Mouse (Mus musculus) embryo, embryonic 10 days (tissue): ENCODE measurements around the gene Ulk3.

Experiments
- DNase-seq: peaks from one replicate; pipeline ENCODE4 v3.0.0-alpha.2; 2015; ENCODE audit warnings: low spot score

Gene Ulk3

DNA sequence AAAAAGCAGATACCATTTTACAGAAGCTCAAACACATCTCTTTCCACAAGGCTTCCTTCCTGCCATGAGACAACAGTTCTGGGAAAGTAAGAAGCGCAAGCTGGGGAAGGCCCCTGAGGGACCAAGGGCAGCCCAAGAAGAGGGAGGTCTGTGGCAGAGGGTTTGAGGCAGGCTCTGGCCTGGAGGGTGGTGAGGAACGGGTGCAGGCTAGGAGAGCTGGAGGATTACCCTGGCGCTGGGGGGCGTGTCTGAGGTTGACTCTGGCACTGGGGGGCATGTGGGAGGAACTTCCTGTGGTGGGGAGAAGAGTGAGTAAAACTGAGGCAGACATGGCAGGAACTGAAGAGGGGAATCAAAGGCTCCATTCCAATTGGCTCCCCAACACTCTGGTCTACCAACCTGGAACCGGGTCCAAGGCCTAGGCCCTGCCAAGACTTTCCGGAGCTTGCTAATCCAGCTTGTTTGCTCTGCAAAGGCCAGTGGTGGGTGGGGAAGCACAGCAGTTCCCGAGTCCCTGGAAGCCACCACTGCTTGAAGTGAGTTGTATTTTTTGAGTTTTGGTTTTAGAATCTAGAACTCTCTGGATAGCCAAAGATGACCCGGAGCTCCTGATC is 28.4 kb downstream of the Ulk3 start:
- DNase-seq = no peak

DNA sequence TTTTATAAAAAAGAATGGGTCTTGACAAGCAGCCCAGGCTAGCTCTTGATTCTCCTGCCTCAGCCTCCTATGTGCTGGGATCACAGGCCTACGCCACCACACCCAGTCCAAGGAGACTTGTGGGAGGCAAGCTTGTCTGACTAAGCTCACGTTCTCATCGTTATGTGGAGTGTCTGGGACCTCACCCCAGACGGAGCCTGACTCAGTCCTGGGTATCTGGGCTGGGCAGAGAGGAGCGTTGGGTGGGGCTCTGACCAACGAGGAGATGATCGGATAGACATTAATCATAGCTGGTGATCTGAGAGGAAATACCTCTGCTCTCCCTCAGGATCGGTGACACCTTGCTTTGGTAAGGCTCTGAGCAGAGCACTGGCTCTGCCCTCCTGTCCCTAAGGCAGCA is 29.6 kb downstream of the Ulk3 start:
- DNase-seq = no peak

DNA sequence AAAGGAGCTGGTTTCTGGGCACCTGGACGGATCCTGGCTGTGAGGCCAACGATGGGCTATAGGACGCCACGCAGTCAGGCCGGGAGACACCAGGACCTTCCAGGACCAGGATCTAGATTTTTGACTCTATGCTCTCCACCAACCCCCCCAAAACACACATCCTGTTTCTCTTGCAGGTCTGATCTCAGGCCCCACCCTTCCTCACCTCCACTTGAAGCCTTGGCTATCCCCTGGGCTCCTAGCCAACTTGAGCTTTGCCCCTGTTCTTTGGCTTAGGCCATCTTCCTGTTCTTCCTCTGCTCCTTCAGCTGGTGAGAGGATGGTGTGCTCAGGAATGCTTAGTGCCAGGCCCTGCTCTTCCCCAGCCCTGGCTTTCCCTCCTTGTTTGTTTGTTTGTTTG is 31.4 kb downstream of the Ulk3 start, which contains the start of gene Lman1l:
Lman1l (minus strand) TSS at position 101 of the 400 bp plus-strand sequence.
- DNase-seq = no peak

DNA sequence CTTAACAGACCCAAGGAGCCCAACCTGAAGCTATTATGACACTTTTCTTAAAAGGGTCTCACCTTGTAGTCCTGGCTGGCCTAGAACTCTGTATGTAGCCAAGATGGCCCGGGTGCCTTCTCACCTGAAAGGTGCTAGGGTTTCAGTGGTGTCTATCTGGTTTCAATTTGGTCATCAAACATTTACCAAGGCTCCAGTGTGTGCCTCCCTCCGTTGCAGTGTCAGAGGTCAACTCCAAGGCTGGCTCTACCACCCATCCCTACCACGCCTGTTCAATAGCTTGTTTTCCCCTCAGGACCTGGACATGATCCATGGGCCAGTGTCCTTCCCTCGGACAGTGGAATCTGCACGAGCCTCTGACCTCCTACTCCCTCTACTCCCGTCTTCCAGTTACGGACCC is 35.0 kb downstream of the Ulk3 start:
- no peak for DNase-seq

DNA sequence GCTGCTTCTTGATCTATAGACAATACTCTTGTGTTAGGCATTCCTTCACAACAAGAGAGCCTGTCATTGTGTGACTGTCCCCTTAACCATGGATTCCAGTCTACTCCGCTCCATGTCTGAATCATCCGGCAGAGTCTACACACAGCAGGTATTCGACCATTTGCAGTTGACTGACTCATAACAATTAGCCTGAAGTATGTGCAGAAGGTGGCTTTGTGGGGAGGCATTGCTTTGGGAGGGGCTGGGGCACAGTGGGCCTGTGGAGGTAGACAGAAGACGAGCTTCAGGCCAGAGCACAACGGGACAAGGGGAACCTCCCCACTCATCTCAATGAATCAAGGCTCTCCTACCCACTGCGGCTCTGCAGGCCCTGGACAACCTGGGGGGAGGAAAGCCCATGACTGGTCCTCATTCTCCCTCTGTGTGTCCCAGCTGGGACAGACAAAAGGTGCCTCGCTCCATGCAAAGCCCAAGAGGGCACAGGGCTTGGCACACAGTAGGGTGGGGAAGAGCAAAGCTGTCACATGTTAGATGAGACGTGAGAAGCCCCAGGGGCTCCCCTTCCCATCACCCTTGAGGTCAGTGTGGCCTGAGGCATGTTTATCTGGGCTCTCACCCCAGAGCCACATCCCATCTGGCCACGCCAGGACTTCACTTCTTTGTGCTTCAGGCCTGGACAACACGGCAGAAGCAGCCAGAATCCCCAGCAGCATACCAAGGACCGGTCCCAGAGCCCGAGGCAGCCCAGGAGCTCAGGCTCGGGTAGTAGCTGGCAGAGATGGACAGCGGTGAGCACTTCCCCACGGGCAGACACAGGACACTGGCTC is 36.6 kb downstream of the Ulk3 start:
- DNase-seq = no peak

DNA sequence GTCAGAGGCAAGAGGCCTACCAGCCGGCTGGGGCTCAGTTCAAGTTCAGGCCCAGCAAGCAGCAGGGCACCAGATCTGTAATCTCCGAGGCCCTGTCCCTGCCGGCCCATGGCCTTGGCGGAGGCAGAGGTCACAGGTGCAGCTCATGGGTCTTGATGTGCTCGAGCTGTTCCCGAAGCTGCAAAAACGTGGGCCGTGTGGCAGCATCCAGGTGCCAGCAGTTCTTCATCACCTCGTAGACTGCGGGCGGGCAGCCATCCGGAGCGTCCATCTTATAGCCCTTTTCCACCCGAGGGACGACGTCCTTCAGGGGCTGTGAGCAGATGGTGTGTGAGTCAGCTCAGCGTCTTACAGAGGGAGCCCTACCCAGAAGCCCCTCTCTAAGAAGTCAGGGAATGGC is 37.9 kb downstream of the Ulk3 start:
- no peak for DNase-seq

DNA sequence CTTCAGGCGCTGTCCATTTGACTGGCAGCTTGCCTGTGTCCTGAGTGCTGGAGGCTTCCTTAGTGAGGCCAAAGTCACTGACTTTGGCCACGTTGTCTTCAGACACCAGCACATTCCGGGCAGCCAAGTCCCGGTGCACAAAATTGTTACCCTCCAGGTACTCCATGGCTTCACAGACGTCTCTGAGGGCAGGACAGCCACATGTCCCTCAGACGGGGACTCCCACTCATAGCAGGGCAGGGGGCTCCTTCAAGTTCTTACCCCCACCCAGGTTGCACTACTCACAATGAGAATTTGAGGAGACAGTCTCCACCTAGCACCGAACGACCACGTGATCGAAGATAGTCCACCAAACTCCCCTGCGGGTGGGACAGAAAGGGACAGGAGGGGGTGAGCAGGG is 38.6 kb downstream of the Ulk3 start:
- DNase-seq = no peak

DNA sequence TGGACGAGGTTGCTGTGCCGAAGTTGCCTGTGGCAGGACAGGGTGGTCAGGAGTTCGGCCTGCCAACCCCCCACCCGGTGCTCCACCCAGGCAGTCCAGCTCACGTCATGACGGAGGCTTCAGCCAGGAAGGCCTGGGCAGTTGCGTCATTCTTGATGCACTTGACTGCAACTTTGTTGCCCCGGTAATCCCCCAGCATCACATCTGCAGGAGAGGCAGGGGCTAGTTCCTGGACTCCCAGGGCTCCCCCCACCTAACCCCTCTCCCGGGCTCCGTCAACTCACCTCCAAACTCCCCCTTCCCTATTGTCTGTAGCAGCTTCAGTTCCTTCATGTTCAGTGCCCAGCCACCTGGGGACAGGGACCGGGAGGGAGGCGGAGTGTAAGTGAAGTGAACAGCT is 39.5 kb downstream of the Ulk3 start:
- no peak for DNase-seq

DNA sequence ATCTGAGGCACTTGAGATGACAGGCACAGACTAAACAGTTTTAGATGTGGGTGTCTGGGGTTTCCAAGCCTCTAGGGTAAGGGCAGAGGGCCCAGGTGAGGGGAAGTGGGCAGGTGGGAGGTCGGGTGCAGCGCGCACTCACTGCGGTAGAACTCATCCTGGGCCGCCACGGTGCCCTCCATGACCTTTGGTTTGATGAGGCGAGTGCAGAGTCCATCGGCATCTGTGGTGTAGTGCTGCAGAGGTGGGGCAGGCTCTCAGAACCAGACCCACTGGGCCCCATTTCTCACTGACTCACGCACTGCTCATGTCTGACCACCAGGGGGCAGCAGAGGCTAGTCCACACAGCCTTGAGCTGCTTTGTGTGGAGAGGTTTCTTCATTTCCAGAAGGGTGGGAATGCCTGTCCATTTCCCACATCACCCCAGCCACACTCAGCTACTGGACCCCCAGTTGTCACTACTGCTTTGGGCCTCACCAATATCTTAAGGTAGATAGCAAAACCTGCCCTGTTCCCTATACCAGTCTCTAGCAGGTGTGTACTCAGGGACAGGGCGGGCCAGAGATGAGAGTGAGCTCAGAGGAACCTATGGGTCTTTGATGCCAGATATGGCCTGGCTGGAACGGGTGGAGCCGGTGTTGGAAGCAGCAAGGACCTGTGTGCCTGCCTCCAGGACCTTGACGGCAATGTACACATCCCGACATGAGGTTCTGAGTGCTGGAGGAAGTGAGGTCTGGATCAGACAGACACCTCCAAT is 40.0 kb downstream of the Ulk3 start:
- DNase-seq = peak; percentile 76

DNA sequence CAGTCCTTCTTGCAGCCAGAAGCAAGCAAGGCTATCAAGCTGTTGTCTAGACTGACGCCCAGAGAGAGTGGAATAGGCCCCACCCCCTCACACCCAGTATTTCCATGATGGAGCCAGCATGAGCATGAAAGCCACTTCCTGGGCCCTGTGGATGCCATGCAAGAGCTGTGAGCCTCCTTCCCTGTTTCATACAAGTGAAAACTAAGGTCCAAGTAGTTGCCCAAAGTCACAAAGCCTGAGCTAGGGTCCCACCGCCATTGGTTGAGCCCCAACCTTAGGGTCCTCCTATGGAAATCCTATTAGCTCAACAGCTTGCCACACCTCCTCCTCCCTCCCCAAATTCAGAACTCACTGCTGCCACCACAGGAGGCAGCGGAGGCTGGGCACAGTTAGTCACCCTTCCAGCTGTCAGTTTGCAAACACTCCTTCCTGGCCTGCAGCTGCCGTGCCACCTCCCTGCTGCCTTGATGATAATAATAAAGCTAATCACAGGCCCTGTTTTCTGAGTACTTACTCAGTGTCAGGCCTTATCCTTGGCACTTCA is 44.3 kb downstream of the Ulk3 start:
- no peak for DNase-seq

DNA sequence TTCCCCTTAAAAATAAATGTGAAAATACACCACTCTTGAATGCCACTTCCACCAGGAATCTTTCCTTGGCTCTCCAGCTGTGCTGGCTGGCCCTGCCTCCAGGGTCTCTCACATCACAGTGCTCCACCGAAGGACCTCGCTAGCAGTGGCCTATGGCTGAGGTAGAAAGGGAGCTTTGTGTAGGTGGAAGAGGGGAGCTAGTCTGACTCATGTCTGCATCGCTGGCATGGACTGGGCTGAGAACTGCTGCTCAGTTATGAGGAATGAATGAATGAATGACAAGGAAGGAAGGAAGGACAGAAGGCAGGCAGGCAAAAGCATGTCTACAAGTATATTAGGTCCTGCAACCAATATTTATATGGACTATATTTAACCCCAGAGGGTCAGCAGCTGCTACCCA is 48.0 kb downstream of the Ulk3 start:
- no peak for DNase-seq

DNA sequence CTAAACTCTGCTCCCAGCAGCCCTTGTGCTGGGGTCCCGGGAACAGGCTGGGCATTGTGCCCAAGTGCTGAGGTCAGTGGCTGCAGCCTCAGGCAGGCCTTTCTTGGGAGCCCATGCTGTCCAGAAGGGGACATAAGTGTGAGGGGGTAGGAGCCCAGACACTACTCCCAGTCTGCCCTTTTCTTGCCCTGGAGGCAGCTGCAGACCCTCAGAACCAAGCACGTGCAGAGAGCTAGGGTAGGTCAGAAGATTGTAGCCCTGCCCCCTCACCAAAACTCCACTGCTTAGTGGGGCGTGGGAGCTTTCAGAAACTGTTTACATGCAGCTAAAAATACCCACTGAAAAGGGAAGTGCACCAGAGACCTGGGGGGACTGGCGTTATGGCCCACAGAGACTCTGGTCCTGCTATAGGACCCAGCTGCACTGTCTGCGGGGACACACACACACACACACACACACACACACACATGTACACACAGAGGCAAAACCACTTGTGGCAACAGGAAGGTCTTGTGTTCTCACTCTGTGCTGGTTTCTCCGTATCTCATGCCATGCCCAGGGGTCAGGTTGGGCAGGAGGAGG is 48.6 kb downstream of the Ulk3 start:
- DNase-seq = no peak

DNA sequence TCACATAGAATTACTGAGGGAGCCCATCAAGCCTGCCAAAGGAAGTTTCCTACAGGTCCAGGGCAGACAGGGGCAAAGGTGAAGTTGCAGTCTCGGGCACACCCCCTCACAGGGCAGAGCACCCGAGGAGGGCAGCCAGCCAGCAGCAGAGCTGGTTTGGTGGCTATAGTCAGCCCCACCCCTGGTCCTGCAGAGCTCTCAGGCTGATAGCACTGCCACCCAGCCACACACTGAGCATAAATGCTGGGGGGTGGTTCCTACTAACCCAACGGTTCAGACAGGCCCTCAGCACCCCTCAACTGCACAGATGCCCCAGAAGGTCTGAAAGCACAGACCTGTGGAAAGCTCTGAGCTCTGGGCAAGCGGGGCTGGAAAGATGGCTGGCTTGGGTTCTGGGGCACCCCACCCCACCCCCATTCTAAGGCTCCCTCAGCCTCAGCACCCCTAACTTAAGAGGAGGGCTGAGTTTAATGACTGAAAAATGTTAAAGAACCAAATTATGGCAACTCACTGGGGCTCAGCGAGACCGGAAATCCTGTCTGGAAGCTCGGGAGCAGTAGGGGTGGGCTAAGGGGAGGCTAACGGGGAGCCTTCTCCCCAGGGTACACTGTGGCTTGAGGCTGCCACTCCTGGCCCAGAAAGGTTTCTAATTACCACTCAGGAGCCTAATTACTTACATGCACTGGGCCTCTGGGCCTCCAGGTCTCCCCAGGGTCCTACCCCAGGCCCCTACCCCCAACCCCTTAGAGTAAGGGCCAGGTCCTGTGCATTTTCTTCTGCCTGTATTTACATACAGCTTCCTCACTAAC is 49.6 kb downstream of the Ulk3 start:
- DNase-seq = no peak

DNA sequence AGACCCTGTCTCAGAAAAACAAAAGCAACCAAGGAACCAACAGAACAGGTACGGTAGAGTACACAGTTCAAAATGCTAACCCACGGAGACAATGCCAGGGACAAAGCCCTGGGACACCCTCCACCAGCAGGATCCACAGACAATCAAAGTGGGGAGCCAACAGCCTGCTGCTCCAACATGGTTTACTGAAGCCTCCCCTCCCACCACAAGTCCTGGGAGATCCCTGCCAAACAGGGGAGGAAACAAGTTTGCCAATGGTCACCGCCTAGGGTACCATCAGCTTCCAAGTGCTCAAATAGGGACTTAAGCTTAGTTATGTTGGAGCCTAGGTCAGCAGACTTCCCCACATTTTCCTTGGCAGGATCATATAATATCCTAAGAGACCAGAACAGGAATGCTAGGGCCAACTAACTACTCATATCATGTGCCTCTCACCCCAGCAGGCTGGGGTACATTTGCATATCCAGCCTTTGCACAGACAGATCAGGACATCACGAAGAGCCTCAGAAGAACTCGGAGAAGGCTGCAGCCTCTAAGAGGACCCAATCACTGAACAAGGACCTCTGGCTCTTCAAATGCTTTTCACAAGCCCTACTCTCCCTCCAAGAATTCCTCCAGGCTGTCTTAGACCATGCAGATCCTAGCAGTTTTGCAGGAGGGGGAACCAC is 50.5 kb downstream of the Ulk3 start:
- DNase-seq = no peak

DNA sequence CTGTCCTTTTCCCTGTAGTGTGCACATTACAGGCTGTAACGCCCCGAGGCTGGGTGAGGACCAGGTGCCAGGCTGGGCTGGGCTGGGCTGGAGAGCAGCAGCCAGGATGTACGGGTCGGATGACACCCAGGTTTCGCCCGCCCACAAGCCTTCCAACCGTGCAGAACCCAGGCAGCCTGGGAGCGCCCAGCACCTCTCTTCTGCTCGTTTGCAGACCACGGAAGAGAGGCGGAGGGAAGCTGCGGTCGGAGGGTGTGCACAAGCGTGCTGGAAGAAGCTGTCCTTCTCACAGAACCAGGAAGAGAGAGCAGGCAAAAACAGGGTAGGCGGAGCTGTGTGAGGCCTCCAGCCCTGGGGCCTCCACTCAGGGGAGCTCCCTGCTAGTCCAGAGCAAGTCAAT is 51.1 kb downstream of the Ulk3 start:
- DNase-seq = peak; percentile 25

DNA sequence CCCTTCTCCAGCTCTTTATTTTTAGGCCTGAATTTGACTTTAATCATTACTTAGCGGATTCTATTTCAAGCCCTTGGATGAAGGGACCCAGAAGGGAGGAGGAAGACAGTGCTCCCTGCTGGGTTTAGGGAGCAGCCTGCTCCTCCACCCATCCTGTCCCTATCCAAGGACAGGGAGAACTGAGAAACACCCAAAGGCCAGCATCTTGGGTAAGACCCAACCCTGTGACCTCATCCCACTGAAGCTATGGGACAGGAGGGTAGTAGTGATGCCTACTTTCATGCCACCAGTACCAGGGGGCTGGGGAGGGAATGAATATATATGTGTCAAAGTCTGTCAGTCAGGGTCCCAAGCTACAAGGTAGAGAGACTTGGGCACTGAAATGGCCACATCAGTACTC is 51.8 kb downstream of the Ulk3 start:
- no peak for DNase-seq

DNA sequence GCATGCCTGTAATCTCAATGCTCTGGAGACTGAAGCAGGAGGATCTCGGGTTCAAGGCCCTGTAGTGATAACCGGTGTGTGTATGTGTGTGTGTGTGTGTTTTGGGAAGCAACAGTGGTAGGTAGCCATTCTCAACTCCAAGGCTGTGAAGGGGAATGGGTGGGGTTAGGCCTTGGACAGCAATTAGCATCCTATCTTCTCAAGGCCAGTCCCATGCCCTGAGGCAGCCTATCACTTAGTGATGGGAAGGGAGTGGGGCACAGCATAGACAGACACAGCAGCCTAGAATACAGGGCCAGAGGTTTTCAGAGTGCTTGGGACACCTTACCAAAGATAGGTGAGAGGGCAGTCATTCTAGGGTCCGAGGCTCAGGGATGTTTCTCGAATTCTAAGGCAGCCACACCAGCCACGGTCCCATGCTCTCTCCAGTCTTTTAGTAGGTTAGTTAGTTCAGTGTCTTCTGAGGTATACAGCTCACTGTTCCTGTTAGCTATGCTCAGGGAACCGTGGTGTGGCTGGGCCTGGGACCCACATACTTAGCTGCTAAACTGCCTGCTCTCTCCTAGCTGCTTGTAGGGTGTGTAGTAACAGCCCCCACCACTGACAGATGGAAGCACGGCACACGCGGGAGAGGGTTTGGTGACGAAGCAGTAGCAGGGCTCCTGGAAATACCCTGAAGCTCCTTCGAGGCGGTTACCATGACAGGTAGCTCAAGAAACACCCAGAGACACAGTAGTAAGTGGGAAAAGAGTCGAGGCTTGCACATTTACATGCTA is 52.7 kb downstream of the Ulk3 start:
- DNase-seq = no peak

DNA sequence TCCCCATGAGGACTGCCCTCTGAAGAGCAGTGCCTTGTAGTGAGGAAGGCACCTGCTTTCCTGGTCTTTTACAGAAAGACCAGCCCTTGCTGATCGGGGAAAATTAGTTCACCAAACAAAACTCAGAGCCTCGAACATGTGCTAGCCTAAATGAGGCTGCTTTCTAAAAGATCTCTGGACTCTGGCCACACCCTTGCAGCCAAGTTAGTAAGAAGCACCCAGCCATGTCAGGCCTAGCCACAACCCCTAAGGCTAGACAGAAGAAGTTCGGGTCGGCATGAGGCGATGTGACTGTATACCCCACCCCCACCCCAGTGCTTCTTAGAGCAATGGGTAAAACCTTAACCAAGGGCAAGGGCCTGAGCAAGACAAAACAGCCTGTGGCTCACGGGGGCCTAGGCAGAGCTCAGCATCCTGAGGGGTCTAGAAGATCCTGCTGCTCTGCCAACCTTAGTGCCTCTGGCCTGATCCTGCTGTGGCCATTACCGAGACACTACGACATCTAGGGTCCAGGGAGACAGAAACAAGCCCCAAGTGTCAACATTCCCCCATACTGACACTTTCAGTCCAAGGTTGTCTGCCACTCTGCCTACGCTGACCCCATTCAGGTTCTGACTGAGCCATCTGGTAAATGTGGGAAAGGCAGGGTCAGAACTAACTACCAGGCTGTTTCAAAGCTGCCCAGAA is 54.1 kb downstream of the Ulk3 start:
- no peak for DNase-seq

DNA sequence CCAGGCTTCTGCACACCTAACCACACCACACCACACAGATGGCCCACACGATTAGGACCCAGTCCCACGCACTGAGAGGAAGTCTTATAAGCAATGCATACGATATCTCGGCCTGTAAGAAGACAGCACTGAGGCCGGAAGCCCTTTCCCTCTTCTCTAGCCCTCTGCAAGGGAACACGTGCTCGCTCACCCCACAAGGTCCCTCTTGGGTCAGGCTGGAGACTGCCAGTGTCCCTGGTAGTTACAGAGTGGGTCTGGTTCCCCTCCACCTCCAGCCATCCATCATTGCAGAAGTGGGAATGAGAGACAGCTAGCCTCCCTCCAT is 54.6 kb downstream of the Ulk3 start:
- DNase-seq = no peak

DNA sequence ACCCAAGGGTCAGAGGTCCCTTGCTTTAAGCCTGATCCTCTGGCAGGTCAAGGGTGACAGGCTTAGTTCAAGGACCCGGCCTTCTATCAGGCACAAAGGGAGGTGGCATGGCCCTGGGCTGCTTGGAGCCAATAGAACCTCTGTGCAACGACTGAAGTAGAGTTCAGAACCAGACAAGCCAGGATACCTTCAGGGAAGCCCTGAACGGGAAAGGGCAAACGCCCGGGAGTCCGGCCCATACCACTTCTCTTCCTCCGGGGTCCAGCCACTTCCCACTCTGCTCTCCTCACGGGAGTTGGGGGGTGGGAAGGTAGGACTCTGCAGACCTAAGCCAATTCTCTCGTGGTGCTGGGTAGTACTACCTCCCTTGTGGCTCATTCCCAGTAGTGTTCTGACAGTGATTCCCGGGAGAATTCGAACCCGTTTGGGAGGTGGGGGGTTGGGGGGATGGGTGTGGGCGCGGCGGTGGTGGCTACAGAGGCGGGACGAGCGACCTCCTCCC is 55.2 kb downstream of the Ulk3 start:
- peak; percentile 51 for DNase-seq
